Mouse (Mus musculus): ENCODE results near the gene Mapkapk3. TPM values are rescaled to one million over a fixed set of nuclear protein-coding genes. Genes with fewer than 3 reads are reported as not detected.

Gene Mapkapk3
- total RNA-seq, 2 experiments from 2014 or later = 29.5 to 31.4 TPM

- no peak for DNase-seq
- intact Hi-C loops (cut with DNase I) = no loop called here
These were observed 54.4 kb downstream of the Mapkapk3 start for GRCm38 (mm10) chr9:107235261-107235660.

GRCm38 (mm10) chr9:107232140-107232539 lies 57.5 kb downstream of the Mapkapk3 start:
- intact Hi-C loops (cut with DNase I) = no loop called here

GRCm38 (mm10) chr9:107231539-107232139 lies 58.0 kb downstream of the Mapkapk3 start, which contains the start of gene Dock3:
Dock3 (minus strand) TSS chr9:107231909.
- peak; percentile 73 to 80 for DNase-seq
- intact Hi-C loops (cut with DNase I) = no loop called here

More at GRCm38 (mm10) chr9:107232140-107232539, 57.5 kb downstream of the Mapkapk3 start:
- DNase-seq = no peak

GRCm38 (mm10) chr9:107230991-107231538 lies 58.6 kb downstream of the Mapkapk3 start:
- intact Hi-C loops (cut with DNase I) = no loop called here
- peak; percentile 21 to 28 for DNase-seq

GRCm38 (mm10) chr9:107224597-107224996 lies 65.1 kb downstream of the Mapkapk3 start:
- DNase-seq = no peak
- intact Hi-C loops (cut with DNase I) = no loop called here

Small RNA genes lying within 50 kb of the gene (microRNA-seq; reads per million reads assigned to microRNA genes)
- gene Gm22238 = 0 reads per million in 2 experiments

Other genes starting within 250 kb of the Mapkapk3 start
- gene Dock3, start 58.0 kb downstream of the Mapkapk3 start, total RNA-seq (2021) = 1 to 10 TPM in 1 of 2 experiments, under 1 TPM in 1; 0.63 to 1.6 TPM
- gene Cish, start 6.1 kb upstream of the Mapkapk3 start, total RNA-seq (2021) = 100 to 1,000 TPM; 232 TPM
- 10 to 100 TPM; 19.7 to 21.2 TPM for gene Hemk1, start 48.5 kb upstream of the Mapkapk3 start, total RNA-seq (2021)
- gene 6430571L13Rik, start 50.7 kb upstream of the Mapkapk3 start, total RNA-seq (2021) = 1 to 10 TPM; 7.0 to 7.4 TPM
- gene Cacna2d2, start 109.7 kb upstream of the Mapkapk3 start, total RNA-seq (2021) = 10 to 100 TPM in 1 of 2 experiments, 1 to 10 TPM in 1; 5.0 to 10.5 TPM
- gene Tmem115, start 244.1 kb upstream of the Mapkapk3 start, total RNA-seq (2021) = 10 to 100 TPM; 23.1 to 23.7 TPM